Mouse (Mus musculus) lung, postnatal 0 days (tissue): ENCODE measurements at regions not wholly inside any gene's neighbourhood (a gene's known extent, or its start where the extent isn't known, plus 50 kb on each side); places are given as distances from the start of the nearest gene placed in this dataset.

ENCODE experiments used
- CTCF ChIP-seq: IDR thresholded peaks from 2 replicates; pipeline ENCODE4 v1.5.1; 2016; ENCODE audit warnings: antibody characterized with exemption, mild to moderate bottlenecking
- EP300 ChIP-seq: IDR thresholded peaks from 2 replicates; pipeline ENCODE4 v1.6.1; 2016; ENCODE audit warnings: antibody characterized with exemption, mild to moderate bottlenecking, control low read depth

DNA sequence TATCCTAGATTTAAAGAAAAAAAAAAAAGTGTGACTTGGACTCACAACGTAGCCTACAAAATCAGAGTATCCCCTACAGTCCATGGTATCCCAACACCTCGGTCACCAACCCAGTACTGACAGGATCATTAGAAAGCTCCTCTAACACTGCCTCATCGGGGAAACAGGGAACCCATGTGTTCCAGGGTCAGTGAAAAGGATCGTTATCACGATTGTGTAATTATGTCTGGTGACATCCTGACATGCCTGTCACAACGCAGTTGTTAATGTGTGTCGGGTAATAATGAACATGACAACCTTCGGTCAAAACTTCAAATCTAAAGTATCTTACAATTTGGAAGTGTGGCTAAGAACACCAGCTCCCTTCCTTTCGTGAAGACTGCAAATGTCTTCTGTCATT lies 83.8 kb upstream of the Enpep start:
- TF ChIP-seq CTCF (no peak), EP300 (no peak)
